Mouse (Mus musculus) erythroid progenitor cell, adult 5-6 weeks (primary cell): ENCODE data around the gene Pigr. TPM values are rescaled to one million over a fixed set of nuclear protein-coding genes. Genes with fewer than 3 reads are reported as not detected.

Experiments used
- ATAC-seq: replicated peaks from 2 replicates; pipeline ENCODE4 v1.8.0; 2016; ENCODE audit warnings: moderate number of reproducible peaks, mild to moderate bottlenecking, moderate TSS enrichment, inconsistent platforms; ENCODE audit not compliant: poor library complexity, low FRiP score, severe bottlenecking
- total RNA-seq, 2 experiments: library from RNA; stranded (forward) in 1 of 2; stranded (reverse) in 1 of 2; fragments of 150-400 nt in 1 of 2; fragments of 186-747, 209-891 nt in 1 of 2; gene quantifications; 2 replicates each; pipeline versions ENCODE4 v1.2.3 to v1.2.4; 2015 to 2017; ENCODE audit warnings: low replicate concordance in 2 of 2

Gene Pigr
- total RNA-seq, 2 experiments from 2014 or later, result not detected

- ATAC-seq, result no peak
Measured at GRCm38 (mm10) chr1:130821911-130822625, 4.4 kb upstream of the Pigr start.

- no peak for ATAC-seq
Measured at GRCm38 (mm10) chr1:130828656-130829055, 2.2 kb downstream of the Pigr start.

DNA sequence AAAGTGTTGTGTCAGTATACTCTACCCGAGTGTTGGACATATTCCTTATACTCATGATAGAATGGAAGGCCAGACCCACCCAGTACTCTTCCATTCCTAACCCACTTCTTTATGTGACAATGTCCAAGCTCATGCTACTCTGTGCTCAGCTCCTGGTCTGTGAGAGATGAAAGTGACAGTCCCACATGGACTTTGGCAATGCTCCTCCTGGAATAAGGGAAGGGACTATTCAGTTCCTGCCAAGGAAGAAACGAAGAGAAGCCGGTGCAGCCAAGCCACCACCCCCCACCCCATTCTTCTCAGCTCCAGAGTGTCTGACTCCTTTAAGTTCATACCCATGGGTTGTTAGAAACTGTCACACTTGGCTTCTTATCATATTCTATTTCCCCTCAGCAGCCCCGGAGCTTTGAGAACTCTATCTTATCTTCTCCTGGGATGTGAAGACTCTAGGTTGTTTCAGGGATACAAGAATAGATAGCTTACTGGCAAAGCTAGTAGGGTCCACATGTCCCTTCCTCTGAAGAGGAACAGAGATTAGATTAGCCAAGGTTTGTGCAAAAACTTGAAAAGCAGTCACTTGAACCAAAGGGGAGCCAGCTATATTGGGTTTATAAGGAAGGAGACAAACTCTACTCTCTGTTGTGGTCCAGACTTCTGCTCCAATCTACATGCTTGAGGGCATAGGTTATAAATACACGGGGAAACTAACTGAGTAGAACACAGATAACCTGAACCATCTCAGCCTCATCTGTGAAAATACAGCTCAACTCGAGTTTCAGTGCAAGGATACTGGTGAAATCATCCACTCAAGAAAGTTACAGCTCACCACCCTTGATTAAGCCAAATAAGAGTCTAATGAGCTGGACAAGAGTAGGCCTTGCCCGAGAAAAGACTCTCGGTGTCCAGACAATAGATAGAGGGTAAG lies 3.7 kb downstream of the Pigr start:
- no peak for ATAC-seq

DNA sequence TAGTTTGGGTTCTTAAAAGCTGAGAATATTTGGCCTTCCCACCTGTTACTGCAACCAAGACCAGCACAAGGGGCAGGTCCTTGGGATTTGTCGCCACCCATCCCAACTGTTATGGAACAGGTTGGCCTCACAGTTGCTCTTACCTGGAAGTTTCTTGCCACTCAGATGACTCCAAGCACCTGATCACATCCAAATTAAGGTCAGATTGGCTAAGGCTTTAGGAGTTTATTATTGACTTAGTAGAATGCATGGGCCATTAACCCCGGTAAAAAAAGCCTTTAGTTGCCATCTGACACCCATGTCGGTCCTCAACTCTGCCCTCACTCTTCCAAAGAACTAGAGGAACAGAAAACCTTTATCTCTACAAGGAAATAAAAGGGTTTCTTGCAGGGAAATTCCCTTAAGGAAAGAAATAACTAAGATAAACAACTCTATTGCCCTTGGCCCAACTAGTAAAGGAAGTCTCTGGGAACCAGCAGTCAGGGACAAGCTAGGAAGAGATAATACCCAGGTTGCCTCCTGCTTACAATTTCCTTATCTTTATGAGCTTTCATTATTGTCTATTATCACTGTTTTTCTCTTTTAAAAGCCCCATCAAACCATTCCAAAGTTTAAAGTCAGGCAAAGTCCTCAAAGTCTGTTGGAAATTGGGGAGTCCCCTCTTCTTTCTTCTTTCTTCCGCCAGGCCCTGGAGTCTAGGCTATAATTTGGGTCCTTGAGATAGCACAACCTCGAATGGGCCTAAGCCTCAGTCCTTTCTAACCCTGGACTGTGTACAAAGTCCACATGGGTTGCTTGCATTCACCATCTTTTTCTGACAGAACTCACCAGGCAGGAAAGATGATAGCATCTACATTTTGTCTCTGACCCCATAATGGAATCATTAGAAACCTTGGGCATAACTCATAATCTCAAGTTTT lies 6.0 kb downstream of the Pigr start:
- no peak for ATAC-seq

DNA sequence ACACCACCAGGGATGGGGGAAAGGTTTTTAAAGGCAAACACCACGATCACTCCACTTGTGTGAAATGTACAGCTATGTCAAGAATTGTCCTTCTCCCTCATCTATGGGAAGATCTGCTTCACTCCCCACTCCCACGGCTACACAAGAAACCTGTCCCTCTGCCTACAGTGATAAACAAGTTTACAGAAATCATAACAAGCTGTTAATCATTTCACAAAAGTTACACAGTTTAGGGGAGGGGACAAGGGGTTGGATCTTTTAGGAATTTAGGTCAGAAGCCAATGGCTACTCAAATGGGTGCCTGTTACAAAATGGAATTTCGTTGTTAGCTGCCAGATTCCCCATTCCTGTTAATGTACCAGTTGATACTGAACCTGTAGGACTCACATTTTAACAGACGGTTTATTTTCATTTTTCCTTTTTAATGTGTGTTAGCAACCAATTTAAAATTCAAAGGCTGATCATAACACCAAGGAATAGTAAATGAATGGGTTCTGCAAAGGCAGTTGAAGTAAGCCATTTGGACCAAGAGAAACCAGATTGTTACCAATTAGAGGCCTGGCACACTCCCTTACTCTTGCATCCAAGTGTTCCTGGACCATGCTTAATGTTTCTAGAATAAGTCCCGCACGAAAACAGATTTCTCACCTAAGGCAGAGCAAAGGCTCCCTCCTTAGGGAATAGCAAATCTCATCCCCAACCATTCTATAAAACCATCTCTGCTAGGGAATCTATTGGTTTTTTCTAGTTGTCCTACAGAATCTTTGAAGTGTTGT lies 8.9 kb downstream of the Pigr start:
- ATAC-seq, result no peak

DNA sequence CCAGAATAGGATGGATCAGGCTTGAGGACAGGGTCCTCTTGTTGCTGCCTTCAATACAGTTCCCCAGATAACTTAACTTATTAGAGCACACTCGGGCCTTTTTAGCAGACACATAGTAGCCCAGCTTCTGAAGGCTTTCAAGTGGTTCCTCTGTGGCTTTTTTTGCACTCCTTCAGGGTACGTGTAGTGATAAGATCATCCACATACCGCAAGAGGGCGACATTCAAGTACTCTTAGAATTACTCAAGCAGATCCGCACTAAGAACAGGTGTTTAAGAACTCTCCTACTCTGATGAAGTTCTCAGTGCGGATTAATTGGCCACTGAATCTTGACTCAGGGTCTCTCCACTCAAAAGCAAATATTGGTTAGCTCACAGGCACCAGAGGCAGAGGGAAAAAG lies 11.8 kb downstream of the Pigr start:
- ATAC-seq, result no peak

- ATAC-seq, result no peak
Measured at GRCm38 (mm10) chr1:130840599-130841379, 14.3 kb downstream of the Pigr start.

- no peak for ATAC-seq
Measured at GRCm38 (mm10) chr1:130841621-130842020, 15.1 kb downstream of the Pigr start.

- no peak for ATAC-seq
Measured at GRCm38 (mm10) chr1:130844516-130844915, 18.0 kb downstream of the Pigr start.

- no peak for ATAC-seq
Measured at GRCm38 (mm10) chr1:130849530-130850214, 23.2 kb downstream of the Pigr start.

DNA sequence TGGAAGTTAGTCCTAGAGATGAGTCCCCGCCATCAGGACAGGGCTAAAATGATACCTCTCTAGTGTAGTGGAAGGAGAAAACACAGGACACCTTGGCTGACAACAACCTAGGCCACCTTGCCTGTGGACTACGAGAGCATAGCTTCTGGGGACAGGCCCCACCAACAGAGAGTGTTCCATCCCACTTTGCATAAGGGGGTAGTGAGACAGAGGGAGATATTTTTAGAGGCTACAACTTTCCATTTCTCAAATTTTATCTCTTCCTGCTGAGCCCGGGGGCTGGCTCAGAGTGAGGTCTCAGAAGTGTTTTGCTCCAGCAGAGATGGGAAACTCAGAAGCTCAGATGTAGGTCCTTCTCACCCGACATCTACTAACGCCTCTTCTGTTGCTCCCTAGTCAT lies 23.9 kb downstream of the Pigr start:
- ATAC-seq, result no peak

GRCm38 (mm10) chr1:130854819-130855218 lies 28.3 kb downstream of the Pigr start:
- no peak for ATAC-seq

GRCm38 (mm10) chr1:130855723-130856122 lies 29.2 kb downstream of the Pigr start:
- ATAC-seq, result no peak

DNA sequence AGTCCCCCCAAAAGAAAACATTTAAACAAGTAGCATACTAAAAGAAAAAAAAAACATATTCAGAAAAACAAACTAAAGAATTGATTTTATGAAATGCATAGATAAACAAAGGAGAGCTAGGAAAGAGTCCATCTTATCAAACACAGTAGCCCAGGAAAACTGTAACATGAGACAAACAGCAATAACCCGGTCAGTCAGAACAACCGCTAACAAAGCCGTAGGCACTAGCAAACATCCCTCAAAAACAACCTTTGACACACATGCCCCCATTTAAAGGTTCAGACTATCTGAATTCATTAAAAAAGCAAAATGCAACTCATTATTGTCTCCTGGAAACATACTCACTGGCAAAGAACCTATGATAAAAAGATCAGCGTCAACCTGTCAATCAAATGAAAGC lies 31.0 kb downstream of the Pigr start:
- no peak for ATAC-seq

GRCm38 (mm10) chr1:130864238-130864637 lies 37.8 kb downstream of the Pigr start:
- ATAC-seq, result no peak

DNA sequence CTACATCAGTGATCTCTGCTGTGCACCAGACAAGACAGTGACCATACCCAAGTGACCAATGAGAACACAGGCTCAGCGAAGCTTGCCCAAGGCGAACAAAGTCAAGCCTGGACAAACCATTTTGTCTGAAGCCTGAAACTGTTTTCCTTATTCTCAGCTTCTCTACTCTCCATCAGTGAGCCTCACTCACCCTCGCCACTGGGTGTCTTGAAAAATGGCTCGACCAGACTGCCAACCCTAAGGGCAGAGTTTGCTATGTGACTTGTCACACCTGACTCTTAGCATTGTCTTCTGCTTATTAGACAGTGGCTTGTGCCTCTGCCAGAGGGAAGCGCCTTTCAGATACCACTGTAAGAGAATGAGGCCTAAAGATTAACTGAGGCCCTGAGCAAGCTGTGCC lies 38.3 kb downstream of the Pigr start:
- no peak for ATAC-seq

DNA sequence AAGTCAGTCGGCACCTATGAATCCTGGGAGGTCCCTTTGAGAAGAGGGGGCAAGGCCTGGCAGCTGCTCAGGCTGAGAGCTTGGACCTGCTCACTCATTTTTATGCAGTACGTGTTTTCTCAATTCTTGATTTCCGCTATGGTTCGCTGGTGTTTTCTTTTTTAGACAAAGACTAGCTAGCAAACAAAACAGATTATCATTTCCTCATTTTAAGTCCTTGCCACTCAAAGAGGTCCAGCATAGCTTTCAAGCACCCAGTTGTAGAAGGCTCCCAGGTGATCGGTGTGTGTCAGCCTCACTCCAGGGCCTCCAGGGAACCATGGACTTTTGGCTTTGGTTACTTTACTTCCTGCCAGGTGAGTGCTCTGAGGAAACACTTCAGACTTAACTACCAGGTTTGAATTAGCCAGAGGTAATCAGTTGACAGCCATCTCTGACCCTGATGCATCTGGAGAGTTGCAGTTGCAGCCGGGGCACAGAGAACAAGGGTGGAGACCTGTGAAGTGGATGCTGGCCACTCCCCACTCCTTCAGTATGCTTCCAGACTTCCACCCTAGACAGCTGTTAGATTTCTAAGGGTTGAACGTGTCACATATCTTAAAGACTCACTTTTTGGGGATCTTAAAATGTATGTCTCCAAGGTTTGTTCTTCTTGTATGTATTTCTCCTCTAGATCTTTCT lies 39.2 kb downstream of the Pigr start, which contains the start of gene Fcmr:
TSS of gene Fcmr (plus strand) at position 129 of the 681 bp plus-strand sequence.
- no peak for ATAC-seq
